Mouse (Mus musculus) liver, postnatal 0 days (tissue): Measurements from ENCODE around the gene Serp1.

ENCODE experiments used
- CTCF ChIP-seq: sonication (generic); IDR thresholded peaks from 2 replicates; pipeline ENCODE4 v1.5.1; 2016; ENCODE audit warnings: antibody characterized with exemption, low read depth
- EP300 ChIP-seq: IDR thresholded peaks from 2 replicates; pipeline ENCODE4 v1.6.1; 2016; ENCODE audit warnings: antibody characterized with exemption, low read depth, mild to moderate bottlenecking

DNA sequence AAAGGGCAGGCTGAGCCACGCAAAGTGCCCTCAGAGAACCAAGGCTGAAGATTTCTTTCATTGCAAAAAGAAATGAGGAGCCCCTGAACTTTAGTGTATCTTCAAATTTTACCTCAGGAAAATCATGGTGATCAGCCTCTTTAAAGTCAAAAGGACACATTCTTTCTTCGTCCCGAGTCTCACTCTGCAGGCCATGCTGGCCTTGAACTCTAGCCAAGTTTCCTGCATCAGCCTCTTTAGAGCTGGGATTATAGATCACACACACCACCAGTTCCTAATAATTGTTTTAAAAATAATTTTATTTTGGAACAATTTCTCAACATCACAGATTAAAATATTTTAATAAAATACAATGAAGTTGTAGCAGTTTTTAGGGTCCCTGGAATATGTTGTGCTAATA lies 6.2 kb downstream of the Serp1 start:
- no peak for TF ChIP-seq CTCF
- no peak for TF ChIP-seq EP300
